Mouse (Mus musculus) limb, embryonic 12.5 days (tissue): ENCODE measurements around the gene Cpt1a. TPM values are rescaled to one million over a fixed set of nuclear protein-coding genes. Genes with fewer than 3 reads are reported as not detected.

Experiments used
- ATAC-seq: fragments of 200-750 bp; cut with Nextera tagmentation; 2 replicates; pipeline ENCODE4 v1.8.0; 2017; ENCODE audit warnings: low read depth, moderate TSS enrichment; ENCODE audit not compliant: insufficient number of reproducible peaks, insufficient read depth, low FRiP score, low TSS enrichment
- H3K27ac ChIP-seq: fragments of 300-500 bp; sonication (generic); 2 replicates; pipeline ENCODE4 v1.5.1; 2016; ENCODE audit warnings: mild to moderate bottlenecking, moderate library complexity
- H3K27me3 ChIP-seq: fragments of 300-500 bp; sonication (generic); 2 replicates; pipeline ENCODE4 v1.6.1; 2016; ENCODE audit warnings: mild to moderate bottlenecking, moderate library complexity
- H3K36me3 ChIP-seq: fragments of 300-500 bp; sonication (generic); 2 replicates; pipeline ENCODE4 v1.6.1; 2016; ENCODE audit warnings: mild to moderate bottlenecking, moderate library complexity
- H3K4me1 ChIP-seq: fragments of 300-500 bp; sonication (generic); replicated peaks from 2 replicates; pipeline ENCODE4 v1.6.1; 2016
- H3K4me2 ChIP-seq: fragments of 300-500 bp; sonication (generic); 2 replicates; pipeline ENCODE4 v1.6.1; 2016; ENCODE audit warnings: mild to moderate bottlenecking, moderate library complexity
- H3K4me3 ChIP-seq: fragments of 300-500 bp; sonication (generic); replicated peaks from 2 replicates; pipeline ENCODE4 v1.5.1; 2016; ENCODE audit warnings: mild to moderate bottlenecking
- H3K9ac ChIP-seq: fragments of 300-500 bp; sonication (generic); replicated peaks from 2 replicates; pipeline ENCODE4 v1.6.1; 2016; ENCODE audit warnings: mild to moderate bottlenecking, moderate library complexity
- H3K9me3 ChIP-seq: fragments of 300-500 bp; sonication (generic); 2 replicates; pipeline ENCODE4 v1.6.1; 2016; ENCODE audit warnings: mild to moderate bottlenecking, moderate library complexity
- WGBS: fragments of 180-500 bp; shearing (Covaris S2); methylation state at CpG from one replicate; pipeline ENCODE4 v1.1.7; 2016; 5-methylcytosine and 5-hydroxymethylcytosine counted together
- polyA plus RNA-seq: library from polyadenylated mRNA; unstranded; fragments of >200 nt; fragmentation: Nextera tagmentation; extraction: Ambion mirVana; gene quantifications from 2 replicates; pipeline ENCODE4 v1.2.1, GENCODE M21; 2016

The Cpt1a gene
- polyA plus RNA-seq, 1 experiment from 2014 or later: 12.8 TPM

- H3K9ac ChIP-seq: peak overlapping the region; percentile 54; the same call in 1 of the 2 replicates
- ATAC-seq: no peak
- peak overlapping the region; percentile 60 for H3K4me3 ChIP-seq
- peak overlapping the region; percentile 96 for H3K4me2 ChIP-seq
- H3K4me1 ChIP-seq: peaks cover 37% of the 10 kb centered on the region
- H3K27ac ChIP-seq: peak overlapping the region; percentile 84
- WGBS: 44% methylated on average over 15 of the region's 15 CpGs
- peaks cover 24% of the 10 kb centered on the region for H3K27me3 ChIP-seq
- no peaks in the 10 kb centered on the region for H3K36me3 ChIP-seq
- H3K9me3 ChIP-seq: no peaks in the 10 kb centered on the region
Observed at GRCm38 (mm10) chr19:3325771-3326478, 3.8 kb downstream of the Cpt1a start.

GRCm38 (mm10) chr19:3326479-3327047, 4.4 kb downstream of the Cpt1a start:
- Histone ChIP-seq H3K27ac (peak overlapping the region; percentile 84; the same call in 1 of the 2 replicates), H3K4me2 (0 out of 2 replicates have a peak overlapping the region, but pooled peaks have one; percentile 96), H3K9ac (no peak overlapping the region), H3K4me3 (no peak overlapping the region), H3K36me3 (no peaks in the 10 kb centered on the region), H3K4me1 (peaks cover 34% of the 10 kb centered on the region), H3K9me3 (no peaks in the 10 kb centered on the region), H3K27me3 (peaks cover 20% of the 10 kb centered on the region)
- 80% methylated on average over 12 of the region's 12 CpGs for WGBS
- ATAC-seq: no peak

GRCm38 (mm10) chr19:3333247-3333646, 11.1 kb downstream of the Cpt1a start:
- Histone ChIP-seq H3K9me3 (no peaks in the 10 kb centered on the region), H3K36me3 (no peaks in the 10 kb centered on the region), H3K27ac (no peak overlapping the region), H3K4me1 (no peaks in the 10 kb centered on the region), H3K4me2 (no peak overlapping the region), H3K4me3 (no peak overlapping the region), H3K9ac (no peak overlapping the region), H3K27me3 (no peaks in the 10 kb centered on the region)
- WGBS: 59% methylated on average over 6 of the region's 6 CpGs
- no peak for ATAC-seq

- Histone ChIP-seq H3K9me3 (no peaks in the 10 kb centered on the region), H3K36me3 (no peaks in the 10 kb centered on the region), H3K4me2 (no peak overlapping the region), H3K9ac (no peak overlapping the region), H3K4me1 (no peaks in the 10 kb centered on the region), H3K4me3 (no peak overlapping the region), H3K27me3 (no peaks in the 10 kb centered on the region), H3K27ac (no peak overlapping the region)
- 80% methylated on average over 17 of the region's 17 CpGs for WGBS
- no peak for ATAC-seq
Observed at GRCm38 (mm10) chr19:3333694-3334515, 11.8 kb downstream of the Cpt1a start.

GRCm38 (mm10) chr19:3334550-3334949, 12.4 kb downstream of the Cpt1a start:
- Histone ChIP-seq H3K4me2 (no peak overlapping the region), H3K36me3 (no peaks in the 10 kb centered on the region), H3K27ac (no peak overlapping the region), H3K27me3 (no peaks in the 10 kb centered on the region), H3K9me3 (no peaks in the 10 kb centered on the region), H3K4me1 (no peaks in the 10 kb centered on the region), H3K9ac (no peak overlapping the region), H3K4me3 (no peak overlapping the region)
- 89% methylated on average over 4 of the region's 4 CpGs for WGBS
- no peak for ATAC-seq

- Histone ChIP-seq H3K27me3 (no peaks in the 10 kb centered on the region), H3K4me1 (no peaks in the 10 kb centered on the region), H3K4me2 (no peak overlapping the region), H3K9ac (no peak overlapping the region), H3K36me3 (no peaks in the 10 kb centered on the region), H3K9me3 (no peaks in the 10 kb centered on the region), H3K4me3 (no peak overlapping the region), H3K27ac (no peak overlapping the region)
- WGBS: 74% methylated on average over 1 of the region's 1 CpGs
- ATAC-seq: no peak
Observed at GRCm38 (mm10) chr19:3335917-3336316, 13.8 kb downstream of the Cpt1a start.

GRCm38 (mm10) chr19:3336485-3337255, 14.5 kb downstream of the Cpt1a start:
- 62% methylated on average over 8 of the region's 8 CpGs for WGBS
- ATAC-seq: no peak

GRCm38 (mm10) chr19:3339187-3339586, 17.1 kb downstream of the Cpt1a start:
- no peaks in the 10 kb centered on the region for H3K27me3 ChIP-seq
- no peak for ATAC-seq
- WGBS: 76% methylated on average over 8 of the region's 8 CpGs

More at GRCm38 (mm10) chr19:3336485-3337255, 14.5 kb downstream of the Cpt1a start:
- H3K27ac ChIP-seq: no peak overlapping the region
- no peaks in the 10 kb centered on the region for H3K36me3 ChIP-seq
- no peaks in the 10 kb centered on the region for H3K27me3 ChIP-seq
- H3K9me3 ChIP-seq: no peaks in the 10 kb centered on the region
- H3K4me2 ChIP-seq: no peak overlapping the region
- no peak overlapping the region for H3K4me3 ChIP-seq
- H3K9ac ChIP-seq: no peak overlapping the region
- H3K4me1 ChIP-seq: no peaks in the 10 kb centered on the region

GRCm38 (mm10) chr19:3341021-3341420, 18.9 kb downstream of the Cpt1a start:
- WGBS: 72% methylated on average over 3 of the region's 3 CpGs
- ATAC-seq: no peak

More at GRCm38 (mm10) chr19:3339187-3339586, 17.1 kb downstream of the Cpt1a start:
- Histone ChIP-seq H3K4me3 (no peak overlapping the region), H3K9ac (no peak overlapping the region), H3K36me3 (no peaks in the 10 kb centered on the region), H3K4me1 (no peaks in the 10 kb centered on the region), H3K9me3 (peaks cover 4% of the 10 kb centered on the region; the same call in 1 of the 2 replicates), H3K4me2 (no peak overlapping the region), H3K27ac (no peak overlapping the region)

GRCm38 (mm10) chr19:3343929-3344328, 21.8 kb downstream of the Cpt1a start:
- Histone ChIP-seq H3K4me2 (no peak overlapping the region), H3K9ac (no peak overlapping the region), H3K36me3 (no peaks in the 10 kb centered on the region), H3K4me3 (no peak overlapping the region), H3K27ac (no peak overlapping the region), H3K4me1 (no peaks in the 10 kb centered on the region), H3K27me3 (no peaks in the 10 kb centered on the region), H3K9me3 (peaks cover 9% of the 10 kb centered on the region; the same call in 1 of the 2 replicates)
- ATAC-seq: no peak
- WGBS: 82% methylated on average over 3 of the region's 3 CpGs

More at GRCm38 (mm10) chr19:3341021-3341420, 18.9 kb downstream of the Cpt1a start:
- Histone ChIP-seq H3K27me3 (no peaks in the 10 kb centered on the region), H3K9ac (no peak overlapping the region), H3K36me3 (no peaks in the 10 kb centered on the region), H3K4me3 (no peak overlapping the region), H3K4me1 (no peaks in the 10 kb centered on the region), H3K27ac (no peak overlapping the region), H3K9me3 (peaks cover 4% of the 10 kb centered on the region; the same call in 1 of the 2 replicates), H3K4me2 (no peak overlapping the region)
